Mouse (Mus musculus): Measurements from ENCODE around the gene Vegfa.

Vegfa gene

DNA sequence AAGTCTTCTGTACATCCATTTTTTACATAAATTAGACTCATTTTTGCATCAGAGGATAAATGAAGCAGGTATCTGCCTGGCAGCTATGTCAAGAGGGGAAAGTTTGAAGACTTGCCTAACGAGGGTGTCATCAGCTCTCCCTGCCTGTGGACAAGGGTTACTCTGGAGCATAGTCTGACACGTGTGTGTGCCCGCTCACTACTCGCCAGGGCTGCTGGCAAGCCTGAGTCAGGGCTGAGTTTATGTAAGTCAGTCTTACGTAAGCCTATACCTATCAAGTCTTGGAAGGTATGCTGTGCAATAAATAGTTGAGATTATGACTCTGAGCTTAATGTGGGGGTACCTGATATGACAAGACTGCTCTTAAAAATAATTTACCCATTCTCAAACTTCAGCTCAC, 19.2 kb upstream of the Vegfa start:
- in situ Hi-C loops (cut with MboI, MseI), result no loop called here

DNA sequence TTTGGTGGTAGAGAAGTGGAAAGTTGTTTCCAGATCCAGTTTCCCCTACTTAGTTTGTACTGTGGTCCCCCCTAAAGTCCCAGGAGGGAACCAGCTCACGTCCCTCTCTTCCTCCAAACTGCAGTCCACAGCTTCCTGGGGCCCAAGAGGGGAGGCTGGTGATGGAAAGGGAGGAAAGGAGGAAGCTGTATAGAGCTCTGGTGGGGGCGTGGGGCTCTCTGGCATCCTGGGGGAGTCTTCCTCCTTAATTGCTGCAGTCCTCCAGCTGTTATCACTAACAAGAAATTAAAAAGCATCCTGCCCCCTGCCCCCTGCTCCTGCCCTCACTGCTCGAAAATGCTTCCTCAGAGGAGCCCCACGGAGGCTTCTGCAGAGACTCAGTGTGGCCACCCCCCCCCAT, 17.4 kb upstream of the Vegfa start:
- in situ Hi-C loops (cut with MboI, MseI), result no loop called here

DNA sequence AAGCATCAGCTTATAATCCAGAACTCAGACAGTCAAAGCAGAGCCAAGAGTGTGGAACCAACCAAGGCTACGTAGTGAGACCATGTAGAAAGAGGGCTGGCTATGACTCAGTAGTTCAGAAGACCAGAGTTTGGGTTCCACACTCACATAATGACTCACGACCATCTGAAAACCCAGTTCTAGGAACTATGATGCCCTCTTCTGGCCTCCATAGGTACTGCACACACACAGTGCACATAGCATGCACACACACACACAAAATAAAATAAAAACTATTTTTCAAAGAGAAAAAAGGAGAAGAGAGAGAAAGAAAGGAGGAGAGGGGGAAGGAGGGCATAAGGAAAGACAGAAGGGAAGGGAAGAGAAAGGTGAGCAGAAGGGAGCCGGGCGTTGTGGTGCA, 16.0 kb upstream of the Vegfa start:
- in situ Hi-C loops (cut with MboI, MseI), result no loop called here

DNA sequence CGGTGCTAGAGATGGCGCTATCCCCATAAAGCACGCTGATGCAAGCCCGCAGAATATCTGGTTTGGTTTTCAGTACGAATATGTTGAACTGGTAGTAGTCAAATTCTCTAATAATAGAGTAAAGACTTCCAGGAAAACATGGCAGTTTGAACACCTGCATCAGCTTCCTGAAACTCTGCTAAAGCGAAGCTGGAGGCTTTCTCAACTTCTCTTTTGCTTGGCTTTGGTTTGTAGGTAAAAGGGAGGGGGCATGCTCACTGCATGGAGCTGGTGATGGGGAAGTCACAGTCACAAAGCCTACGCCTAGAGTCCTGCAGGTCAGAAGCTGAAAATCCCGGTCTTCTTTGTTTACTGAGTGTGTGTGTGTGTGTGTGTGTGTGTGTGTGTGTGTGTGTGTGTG, 13.6 kb upstream of the Vegfa start:
- in situ Hi-C loops (cut with MboI, MseI), result no loop called here

DNA sequence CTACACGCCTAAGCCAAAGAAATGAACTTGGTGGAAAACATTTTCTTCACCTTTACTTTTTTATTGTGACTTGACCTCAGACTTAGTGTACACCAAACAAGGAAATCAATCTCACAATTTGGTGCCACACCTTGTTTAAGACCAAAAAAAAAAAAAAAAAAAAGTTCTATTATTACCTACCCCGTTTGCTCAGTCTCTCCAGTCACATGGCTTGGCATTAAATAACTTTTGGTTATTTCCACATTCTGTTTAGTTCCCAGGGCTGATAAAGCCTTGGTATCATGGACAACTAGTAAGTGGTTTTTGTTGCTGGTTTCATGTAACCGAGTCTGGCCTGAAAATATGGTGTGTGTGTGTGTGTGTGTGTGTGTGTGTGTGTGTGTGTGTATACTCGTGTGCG, 12.8 kb upstream of the Vegfa start:
- in situ Hi-C loops (cut with MboI, MseI), result no loop called here

DNA sequence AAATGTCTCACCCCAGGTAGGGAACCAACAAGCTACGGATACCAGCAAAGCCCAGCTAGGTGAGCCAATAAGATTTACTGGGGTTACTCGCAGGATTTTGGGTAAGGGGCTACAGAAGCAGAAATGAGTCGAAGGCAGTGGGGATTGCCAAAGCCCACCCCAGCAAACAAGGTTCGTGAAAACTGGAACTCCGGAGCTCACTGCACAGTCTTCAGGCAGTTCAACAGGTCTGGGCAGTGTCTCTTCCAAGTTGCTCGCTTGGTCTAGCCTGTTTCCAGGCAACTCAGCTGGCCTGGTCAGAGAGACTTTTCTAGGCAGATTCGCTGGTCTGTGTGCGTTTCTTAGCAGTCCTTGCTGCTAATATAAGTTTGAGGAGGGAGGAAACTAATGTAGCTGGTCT, 10.0 kb upstream of the Vegfa start:
- in situ Hi-C loops (cut with MboI, MseI), result no loop called here

DNA sequence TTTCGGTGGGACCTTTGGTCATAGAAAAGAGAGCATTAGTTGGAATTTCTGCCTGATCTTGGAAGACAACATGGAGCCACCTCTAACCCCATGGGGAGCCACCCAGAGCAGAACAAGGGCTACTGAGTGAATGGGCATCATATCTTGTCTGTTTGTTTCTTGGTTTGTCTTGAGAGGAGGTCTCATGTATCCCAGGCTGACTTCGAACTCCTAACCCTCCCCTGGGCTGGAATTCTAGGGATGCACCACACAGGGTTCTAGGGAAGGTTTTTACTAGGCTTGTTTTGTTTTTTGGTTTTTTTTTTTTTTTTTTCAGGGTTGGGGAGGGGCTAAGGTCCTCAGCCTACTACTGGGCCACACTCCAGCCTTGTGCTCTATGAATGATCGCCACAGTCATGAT, 9.5 kb upstream of the Vegfa start:
- in situ Hi-C loops (cut with MboI, MseI), result no loop called here

DNA sequence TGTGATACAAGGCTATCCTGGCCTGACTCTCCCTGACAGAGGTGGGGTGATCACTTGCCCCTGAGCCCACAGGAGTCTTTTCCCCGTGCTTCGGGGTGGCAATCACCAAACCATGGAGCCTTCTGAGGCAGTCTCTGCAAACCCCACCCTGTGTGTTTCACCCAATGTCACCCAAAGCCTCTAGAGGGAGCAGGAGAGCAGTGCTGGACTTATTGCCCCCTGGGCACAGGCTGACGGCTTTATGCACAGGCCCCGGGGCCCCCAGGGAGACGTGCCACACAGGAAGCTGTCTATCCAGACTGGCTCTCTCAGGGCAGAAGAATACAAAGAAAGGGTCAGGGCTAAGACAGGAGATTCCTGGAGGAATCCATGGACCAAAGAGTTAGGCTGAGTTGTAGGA, 9.1 kb upstream of the Vegfa start:
- in situ Hi-C loops (cut with MboI, MseI), result no loop called here

DNA sequence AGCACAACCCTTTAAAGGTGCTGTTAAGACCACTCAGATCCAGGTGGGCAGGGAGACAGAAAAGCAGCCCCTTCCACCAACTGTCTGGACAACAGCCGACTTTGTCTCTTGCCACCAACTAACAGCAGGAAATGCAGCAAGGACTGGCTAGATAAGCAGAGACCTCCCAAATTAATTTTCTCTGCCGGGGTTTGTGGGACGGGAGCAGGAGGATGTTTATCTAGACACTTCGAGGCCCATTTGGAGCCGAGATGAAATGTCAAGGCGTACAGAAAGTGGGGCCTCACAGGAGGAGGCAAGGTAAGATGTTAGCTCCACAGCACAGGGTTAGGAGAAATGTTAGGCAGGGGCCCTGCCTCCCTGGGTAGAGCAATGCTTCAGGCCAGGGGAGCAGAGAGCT, 8.4 kb upstream of the Vegfa start:
- in situ Hi-C loops (cut with MboI, MseI), result no loop called here

DNA sequence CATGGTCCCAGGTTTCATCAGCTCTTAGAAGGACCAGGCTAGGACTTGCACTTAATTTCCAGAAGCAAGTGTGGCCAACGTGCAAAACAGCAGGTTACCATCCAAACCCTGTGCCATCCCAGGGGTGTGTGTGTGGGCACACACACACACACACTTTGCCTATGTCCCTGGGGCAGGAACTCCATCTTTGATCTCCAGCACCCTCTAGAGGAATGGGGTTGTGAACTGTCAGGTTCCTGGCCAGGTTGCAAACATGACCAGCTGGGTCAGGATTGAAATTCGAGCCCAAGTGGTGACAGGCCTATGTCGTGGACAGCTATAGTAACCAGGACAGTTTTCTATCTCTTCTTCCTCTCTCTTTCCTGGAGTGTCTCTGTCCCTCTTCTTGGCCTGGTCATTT, 6.7 kb upstream of the Vegfa start:
- in situ Hi-C loops (cut with MboI, MseI), result no loop called here

DNA sequence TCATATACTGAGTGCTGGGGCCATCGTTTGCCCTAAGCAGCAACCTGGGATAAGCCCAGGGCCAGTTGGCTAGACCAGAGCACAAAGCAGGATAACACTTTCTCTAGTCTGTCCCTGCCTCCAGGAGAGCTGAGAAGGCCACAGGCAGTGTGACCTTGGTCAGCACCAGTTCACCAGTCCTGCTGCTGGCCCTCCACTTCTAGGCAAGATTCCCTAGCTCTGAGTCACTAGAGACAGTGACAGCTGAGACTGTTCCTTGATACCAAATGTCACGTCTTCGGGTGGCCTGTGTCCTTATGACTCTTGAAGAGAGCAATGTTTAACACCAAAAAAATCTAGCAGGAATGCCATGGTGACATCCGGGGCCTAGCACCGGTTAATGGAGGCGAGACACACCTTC, 4.2 kb upstream of the Vegfa start:
- in situ Hi-C loops (cut with MboI, MseI), result no loop called here

DNA sequence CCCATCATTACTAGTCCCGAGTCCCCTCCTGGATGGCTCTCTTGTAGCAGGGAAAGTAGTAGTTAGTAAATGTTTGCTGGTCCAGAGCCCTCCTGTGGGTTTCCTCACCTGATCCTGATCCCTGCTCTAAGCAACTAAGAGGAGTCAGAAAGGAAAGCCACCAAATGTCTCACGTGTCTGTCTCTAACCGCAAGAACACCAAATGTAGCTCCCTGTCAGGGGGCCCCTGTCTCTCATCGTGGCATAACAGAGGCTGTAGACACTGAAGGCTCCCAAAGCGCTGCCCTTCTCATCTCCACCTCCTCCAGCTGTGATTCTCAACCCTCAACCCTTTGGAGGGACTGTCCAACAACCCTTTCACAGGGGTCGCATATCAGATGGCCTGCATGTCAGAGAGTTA, 1.9 kb upstream of the Vegfa start:
- in situ Hi-C loops (cut with MboI, MseI), result loop anchor here (5.0 kb wide), 3 partner anchors 187 to 307 kb away; no protein-coding TSS in a partner anchor

DNA sequence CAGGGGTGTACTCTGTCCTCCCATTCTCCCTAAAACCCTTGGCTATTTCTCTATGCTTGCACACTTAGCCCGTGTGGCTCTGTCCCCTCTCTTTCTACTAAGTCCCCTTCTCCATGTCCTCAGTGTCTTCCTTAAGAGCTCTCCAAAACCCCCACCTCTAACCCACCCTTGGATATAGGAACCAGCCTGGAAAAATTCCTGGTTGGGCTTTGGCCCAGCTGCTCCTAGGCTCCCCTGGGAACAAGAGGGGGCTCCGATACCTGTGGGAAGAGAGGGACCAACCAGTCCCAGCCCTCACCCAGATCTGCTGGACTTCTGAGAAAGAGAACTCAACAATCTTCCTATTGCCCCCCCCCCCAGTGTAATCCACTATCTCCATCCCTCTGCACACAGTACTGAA, 1.4 kb upstream of the Vegfa start:
- in situ Hi-C loops (cut with MboI, MseI), result loop anchor here (5.0 kb wide), 3 partner anchors 186 to 306 kb away; no protein-coding TSS in a partner anchor

DNA sequence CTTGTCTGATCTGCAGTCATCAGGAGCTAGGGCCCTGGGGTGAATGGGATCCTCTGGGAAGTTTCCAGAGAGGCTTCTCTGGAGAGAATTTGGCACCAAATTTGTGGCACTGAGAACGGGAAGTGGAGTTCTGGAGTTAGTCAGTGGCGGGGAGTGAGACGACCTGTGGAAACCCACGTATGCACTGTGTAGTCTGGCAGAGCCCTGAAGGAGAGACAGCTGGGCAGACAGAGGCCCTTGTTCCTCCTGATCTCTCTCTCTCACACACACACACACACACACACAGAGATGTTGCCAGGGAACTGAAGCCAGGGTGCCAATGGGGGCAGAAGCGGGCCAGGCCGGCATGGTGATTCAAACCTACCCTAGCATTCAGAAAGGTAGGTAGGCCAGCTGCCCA, 953 bp upstream of the Vegfa start:
- in situ Hi-C loops (cut with MboI, MseI), result loop anchor here (5.0 kb wide), 3 partner anchors 186 to 306 kb away; no protein-coding TSS in a partner anchor

DNA sequence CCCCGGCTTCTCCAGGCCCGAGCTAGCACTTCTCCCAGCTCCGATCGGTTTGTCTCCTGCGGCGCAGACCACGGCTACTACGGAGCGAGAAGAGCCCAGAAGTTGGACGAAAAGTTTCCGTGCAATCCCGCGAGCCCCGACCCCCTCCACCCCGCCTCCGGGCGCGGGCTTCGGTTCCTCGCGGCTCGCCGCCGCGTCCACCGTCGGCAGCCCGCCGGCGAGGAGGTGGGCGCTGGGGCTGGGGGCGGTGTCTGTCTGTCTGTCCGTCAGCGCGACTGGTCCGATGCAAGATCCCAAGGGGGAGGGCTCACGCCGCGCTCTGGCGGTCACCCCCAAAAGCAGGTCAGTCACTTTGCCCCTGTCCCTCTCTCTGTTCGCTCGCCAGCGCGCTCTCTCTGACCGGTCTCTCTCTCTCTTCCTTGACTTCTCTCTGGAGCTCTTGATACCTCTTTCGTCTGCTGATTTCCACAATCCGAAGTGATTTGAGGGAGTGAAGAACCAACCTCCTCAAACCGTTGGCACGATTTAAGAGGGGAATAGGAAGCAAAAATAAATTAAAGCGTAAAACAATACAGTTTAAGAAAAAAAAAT, 453 bp downstream of the Vegfa start:
- in situ Hi-C loops (cut with MboI, MseI), result loop anchor here (5.0 kb wide), 3 partner anchors 184 to 304 kb away; no protein-coding TSS in a partner anchor

DNA sequence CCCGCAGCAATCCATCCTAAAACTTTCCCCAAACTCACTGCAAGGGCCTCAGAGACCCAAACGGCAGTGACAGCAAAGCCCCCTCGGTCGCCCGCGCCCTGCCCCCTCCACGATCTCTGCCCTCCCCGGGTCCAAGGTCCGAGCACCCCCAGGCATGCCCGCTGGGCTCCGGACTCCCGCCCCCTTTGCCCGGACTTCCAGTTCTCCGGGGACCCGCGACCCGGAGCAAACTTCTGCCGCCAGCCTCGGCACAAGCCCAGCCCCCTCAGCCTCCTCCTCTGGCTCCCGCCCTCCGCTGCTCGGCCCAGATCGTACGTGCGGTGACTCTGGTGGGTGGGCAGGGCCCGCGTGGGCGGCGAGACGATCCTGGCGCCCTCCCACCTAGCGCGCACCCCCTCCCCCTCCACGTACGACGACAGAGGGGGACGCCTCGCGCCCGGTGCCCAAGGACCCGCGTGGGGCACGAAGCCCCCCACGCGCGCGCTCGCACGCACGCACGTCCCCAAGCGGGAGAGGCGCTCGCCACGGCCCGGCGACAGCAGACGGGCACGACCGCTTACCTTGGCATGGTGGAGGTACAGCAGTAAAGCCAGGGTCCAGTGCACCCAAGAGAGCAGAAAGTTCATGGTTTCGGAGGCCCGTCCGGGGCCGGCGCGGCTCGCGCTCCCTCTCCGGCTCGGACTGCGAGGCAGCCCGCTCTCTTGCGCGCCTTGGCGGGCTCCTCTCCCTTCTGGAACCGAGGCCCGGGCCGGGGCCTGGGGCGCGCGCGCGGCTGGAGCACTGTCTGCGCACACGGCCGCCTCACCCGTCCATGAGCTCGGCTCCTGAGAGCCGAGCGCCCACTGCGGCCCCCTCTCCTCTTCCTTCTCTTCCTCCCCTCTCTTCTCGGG, 1.2 kb downstream of the Vegfa start:
- in situ Hi-C loops (cut with MboI, MseI), result loop anchor here (5.0 kb wide), 3 partner anchors 184 to 304 kb away; no protein-coding TSS in a partner anchor

DNA sequence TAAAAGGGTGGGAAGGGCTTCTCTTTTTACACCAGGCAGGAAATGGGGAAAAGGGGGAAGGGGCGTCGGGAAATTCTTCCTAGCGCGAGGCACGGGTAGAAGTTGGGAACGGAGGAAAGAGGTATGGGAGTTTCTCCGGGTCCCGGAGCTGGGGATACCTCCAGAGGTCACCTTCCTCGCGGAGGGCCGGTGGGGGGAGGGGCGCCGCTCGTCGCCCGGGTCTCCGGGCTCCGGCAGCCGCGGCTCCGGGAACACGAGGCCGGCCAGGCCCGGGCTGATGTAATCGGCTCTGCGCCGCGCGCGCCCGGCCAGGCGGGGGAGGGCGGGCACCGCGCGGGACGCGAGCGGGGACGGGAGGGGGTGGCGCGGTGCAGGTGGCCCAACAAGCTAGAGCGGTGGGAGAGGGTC, 1.8 kb downstream of the Vegfa start:
- in situ Hi-C loops (cut with MboI, MseI), result loop anchor here (5.0 kb wide), 3 partner anchors 183 to 303 kb away; no protein-coding TSS in a partner anchor

DNA sequence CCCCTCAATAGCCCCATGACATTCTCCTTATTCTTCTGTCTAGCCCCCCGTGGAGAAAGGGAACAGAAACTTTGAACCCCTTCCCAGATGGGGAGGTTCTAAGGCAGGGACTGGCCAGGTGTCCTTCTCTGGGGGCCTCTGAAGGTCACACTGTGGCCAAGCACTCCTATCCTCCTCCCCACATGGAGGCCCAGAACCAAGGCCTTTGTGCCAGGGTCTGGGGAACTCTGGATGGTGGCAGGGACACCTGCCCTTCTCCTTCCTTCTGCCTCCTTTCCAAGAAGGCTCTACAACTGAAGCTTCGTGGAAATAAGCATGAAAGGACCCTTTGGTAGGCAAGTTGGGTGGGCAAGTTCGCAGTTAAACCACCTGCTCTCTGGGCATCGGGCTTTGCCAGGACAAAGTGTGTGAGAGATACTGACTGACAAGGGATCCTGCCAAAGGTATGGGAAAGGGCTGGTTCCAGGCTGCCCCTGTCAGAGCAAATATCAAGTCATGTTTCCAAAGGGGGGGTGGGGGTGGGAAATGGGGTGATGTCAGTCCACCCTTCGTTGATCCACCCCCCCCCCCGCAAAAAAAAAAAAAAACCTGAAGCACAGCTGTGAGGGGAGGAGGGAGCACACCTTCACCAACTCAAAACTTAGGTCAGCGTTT, 2.5 kb downstream of the Vegfa start:
- in situ Hi-C loops (cut with MboI, MseI), result loop anchor here (5.0 kb wide), 3 partner anchors 182 to 302 kb away; no protein-coding TSS in a partner anchor

DNA sequence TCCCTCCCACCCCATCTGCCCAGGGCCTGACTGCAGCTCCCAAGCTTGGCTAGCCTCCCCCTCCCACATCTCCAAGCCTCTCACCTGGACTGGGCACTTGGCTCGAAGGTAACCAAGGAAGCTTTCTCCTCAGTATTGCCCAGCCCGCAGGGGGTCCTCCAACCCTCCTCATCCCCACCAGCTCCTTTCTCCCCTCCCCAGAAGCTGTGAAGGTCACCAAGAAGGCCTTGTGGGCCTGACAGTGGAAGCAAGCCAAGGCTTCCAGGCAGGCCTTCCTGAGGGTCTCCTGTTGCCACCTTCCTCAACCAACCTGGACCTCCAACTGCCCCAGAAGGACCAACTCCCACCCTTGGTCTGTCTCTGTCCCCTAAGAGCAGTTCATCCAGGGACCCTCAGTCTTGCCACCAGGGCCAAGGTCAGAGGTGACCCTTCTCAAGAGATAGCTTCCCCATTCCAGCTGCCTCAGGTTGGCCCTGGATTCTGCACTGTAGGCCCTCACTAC, 3.1 kb downstream of the Vegfa start:
- in situ Hi-C loops (cut with MboI, MseI), result no loop called here

DNA sequence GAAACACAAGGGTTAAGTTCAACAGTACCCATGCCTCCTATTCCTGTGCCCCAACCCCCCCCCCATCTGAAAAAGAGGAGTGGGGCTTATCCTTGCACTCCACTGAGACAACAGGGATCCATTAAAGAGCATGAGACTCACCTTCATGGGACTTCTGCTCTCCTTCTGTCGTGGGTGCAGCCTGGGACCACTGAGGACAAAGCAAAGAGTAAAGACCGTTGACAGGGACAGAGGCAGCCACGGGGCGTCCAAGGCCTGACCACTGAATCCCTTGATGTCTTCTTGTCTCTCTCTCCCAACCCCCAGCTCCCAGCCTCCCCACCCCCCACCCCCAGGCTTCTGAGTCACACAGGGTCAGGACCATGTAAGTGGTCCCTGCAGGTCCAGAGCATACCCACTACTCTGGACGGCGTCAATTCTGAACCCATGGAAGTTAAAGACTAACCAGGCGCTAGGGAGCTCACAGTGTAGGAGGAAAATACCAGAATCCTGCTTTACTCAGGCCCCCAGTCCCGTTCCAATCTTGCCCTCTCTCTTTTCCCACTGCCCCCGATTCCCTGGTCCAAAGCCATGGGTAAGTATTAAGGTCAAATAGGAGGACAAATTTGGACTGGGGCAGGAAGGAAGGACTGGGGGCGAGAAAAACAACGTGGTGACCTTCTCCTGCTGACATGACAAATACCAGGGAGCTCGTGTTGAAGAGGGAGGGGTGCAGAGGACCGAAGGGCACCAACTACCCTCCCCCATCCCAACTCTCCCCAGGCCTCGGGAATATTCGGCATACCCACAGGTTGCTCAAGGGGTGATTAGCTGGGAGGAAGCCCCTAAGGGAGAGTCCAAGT, 3.7 kb downstream of the Vegfa start:
- in situ Hi-C loops (cut with MboI, MseI), result no loop called here
